Mouse (Mus musculus) thymus, postnatal 10 days (tissue): ENCODE measurements around the gene Aldh1l1.
A peak's percentile ranks its signal among the peaks of the same experiment; 100 is the strongest.
"Not testable (repeated sequence)": the region's sequence is repeated elsewhere in the genome, so short reads cannot be mapped to it uniquely, and the experiment has no call there.

ENCODE experiments used
- DNase-seq, 2 experiments: peaks; one replicate each; pipeline ENCODE4 v3.0.0; 2021; ENCODE audit warnings: low spot score in 2 of 2

The Aldh1l1 gene

GRCm38 (mm10) chr6:90620791-90621583 is 134.8 kb downstream of the Aldh1l1 start:
- no peak for DNase-seq

DNA sequence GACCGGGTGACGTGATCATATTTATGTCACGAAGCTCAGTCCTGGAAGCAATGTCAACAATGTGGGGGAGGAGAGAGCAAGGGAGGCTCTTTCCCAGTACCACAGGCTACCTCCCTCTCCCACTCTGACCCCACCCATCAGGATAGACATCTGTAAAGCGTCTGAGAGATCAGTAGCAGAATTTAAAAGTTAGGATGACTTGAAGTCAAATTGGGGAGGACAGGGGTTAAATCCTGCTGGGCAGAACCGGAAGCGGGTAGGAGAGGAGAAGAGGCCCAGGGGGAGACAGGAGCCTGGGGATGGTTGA is 135.3 kb downstream of the Aldh1l1 start:
- no peak for DNase-seq

- peak in 1 of 2 experiments; percentile 28 for DNase-seq
These were observed 136.7 kb downstream of the Aldh1l1 start for GRCm38 (mm10) chr6:90622758-90623455.

- no peak for DNase-seq
These were observed 137.2 kb downstream of the Aldh1l1 start for GRCm38 (mm10) chr6:90623456-90623836.

GRCm38 (mm10) chr6:90624184-90624583 is 138.0 kb downstream of the Aldh1l1 start:
- DNase-seq, result no peak

GRCm38 (mm10) chr6:90624733-90625132 is 138.5 kb downstream of the Aldh1l1 start:
- peak in 1 of 2 experiments; percentile 24 for DNase-seq

- DNase-seq, result no peak
These were observed 139.2 kb downstream of the Aldh1l1 start for GRCm38 (mm10) chr6:90625207-90625994.

DNA sequence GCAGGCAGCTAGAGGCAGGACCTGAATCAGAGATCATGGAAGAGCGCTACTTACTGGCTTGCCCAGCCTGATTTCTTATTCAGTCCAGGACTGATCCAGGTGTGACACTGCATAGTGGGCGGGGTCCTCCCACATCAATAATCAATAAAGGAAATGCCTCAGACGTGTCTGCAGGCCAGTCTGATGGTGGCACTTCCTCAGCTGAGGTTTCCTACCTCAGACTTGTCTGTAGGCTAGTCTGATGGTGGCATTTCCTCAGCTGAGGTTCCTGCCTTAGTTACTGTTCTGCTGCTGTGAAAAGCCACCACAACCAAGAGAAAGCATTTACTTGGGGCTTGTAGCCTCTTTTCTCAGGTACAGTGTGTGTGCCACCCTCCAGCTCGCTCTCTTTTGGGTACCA is 141.3 kb downstream of the Aldh1l1 start:
- DNase-seq, result no peak

- no peak for DNase-seq
These were observed 143.3 kb downstream of the Aldh1l1 start for GRCm38 (mm10) chr6:90629506-90629905.

DNA sequence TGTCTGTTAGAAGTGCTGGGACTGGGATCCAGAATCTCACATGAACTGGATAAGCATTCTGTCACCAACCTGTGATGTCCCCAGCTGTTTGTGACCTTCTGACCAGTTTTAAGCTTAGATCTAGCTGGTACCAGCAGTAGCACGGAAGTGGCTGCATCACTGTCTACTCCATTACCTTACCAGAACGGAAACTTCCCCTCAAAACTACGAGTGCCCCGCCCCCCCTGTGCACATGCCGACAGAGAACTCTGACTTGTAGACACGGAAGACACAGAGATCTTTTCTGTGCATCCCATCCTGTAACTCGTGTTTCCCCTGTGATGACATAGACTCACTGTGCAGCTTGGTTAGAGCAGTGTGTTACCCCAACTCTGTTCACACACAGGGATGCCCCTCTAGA is 144.2 kb downstream of the Aldh1l1 start:
- no peak for DNase-seq

- not testable (repeated sequence) for DNase-seq
These were observed 146.3 kb downstream of the Aldh1l1 start for GRCm38 (mm10) chr6:90632526-90632925.

GRCm38 (mm10) chr6:90635081-90635480 is 148.9 kb downstream of the Aldh1l1 start:
- DNase-seq, result no peak

- DNase-seq, result no peak
These were observed 149.4 kb downstream of the Aldh1l1 start for GRCm38 (mm10) chr6:90635611-90636010.

DNA sequence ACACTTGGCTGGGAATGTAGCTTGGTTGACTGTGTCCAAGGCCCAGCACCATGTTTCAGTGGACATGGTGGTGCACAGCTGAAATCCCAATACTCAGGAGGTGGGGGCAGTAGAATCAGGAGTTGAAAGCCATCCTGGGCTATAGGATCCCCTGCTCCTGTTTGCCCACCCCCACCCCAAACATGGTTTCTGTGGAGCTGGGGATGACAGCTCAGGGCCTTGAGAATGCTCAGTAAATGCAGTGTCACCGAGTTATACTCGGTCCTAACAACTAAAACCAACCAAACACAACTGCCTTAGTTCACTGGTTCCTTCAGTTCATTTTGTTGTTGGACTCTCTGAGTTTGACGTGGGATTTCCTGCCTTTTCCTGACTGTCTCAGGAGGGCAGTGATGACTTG is 156.8 kb downstream of the Aldh1l1 start:
- DNase-seq, result no peak

DNA sequence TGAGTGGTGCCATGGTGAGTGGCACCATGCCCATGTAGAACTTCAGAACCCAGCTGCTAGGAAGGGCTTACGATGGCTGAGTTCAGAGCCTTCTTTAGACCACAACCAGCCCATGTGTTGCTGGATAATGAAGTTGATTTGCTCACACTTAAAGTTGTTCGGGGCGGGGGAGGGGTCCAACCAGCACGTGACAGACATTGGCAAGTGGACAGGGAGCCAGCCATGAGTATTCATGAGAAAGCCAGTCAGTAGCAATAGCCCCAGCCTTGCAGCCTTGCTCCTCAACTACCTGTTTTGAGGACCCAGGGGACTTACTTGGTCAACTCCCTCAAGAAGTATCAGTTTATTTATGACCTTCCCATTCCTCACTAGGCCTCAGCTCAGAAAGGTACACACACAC is 158.7 kb downstream of the Aldh1l1 start:
- no peak for DNase-seq

DNA sequence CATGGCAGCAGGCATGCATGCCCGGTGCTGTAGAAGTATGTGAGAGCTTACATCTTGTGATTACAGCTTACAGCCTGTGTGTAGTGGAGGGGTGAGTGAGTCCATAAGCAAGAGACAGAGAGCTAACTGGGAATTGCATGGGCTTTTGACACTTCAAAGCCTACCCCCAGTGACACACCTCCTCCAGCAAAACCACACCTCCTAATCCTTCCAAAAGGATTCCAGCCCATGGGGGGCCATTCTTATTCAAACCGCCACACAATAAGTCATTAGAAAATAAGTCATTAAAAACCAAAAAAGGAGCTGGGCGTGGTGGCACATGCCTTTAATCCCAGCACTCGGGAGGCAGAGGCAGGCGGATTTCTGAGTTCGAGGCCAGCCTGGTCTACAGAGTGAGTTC is 162.2 kb downstream of the Aldh1l1 start:
- DNase-seq, result no peak

- no peak for DNase-seq
These were observed 163.1 kb downstream of the Aldh1l1 start for GRCm38 (mm10) chr6:90649279-90649678.
